Mouse (Mus musculus): ENCODE measurements around the gene Ugt1a5. TPM values are rescaled to one million over a fixed set of nuclear protein-coding genes. Genes with fewer than 3 reads are reported as not detected.

Ugt1a5 gene
- total and polyA plus RNA-seq, 3 experiments, result not detected

DNA sequence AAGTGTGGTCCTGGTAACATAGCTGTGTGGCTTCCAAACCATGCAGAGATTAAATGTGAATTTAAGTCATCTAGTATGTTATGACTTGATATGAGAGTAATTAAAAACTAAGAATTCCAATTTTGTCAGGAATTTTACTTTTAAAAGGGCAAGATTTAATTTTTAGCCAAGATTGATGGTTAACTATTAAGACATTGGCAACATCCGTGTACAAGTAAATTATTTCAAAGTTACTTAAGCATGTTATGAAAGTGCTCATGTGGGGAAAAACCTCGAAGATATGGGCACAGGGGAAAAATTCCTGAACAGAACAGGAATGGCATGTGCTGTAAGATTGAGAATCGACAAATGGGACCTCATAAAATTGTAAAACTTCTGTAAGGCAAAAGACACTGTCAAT lies 31.6 kb downstream of the Ugt1a5 start:
- Histone ChIP-seq H3K9ac (ENCODE audit: control insufficient read depth, low read depth, low read length, poor library complexity, severe bottlenecking) (no peak overlapping the region), H3K4me3 (ENCODE audit: control insufficient read depth in 1 of 2, insufficient read depth in 1 of 2, low read depth in 2 of 2, low read length in 2 of 2) (no peak overlapping the region), H3K9me3 (replicated peaks; ENCODE audit: insufficient read depth, low read length) (no peaks in the 10 kb centered on the region), H3K27ac (ENCODE audit: control insufficient read depth, low read depth, low read length) (no peak overlapping the region), H3K4me1 (ENCODE audit: control insufficient read depth in 1 of 2, insufficient read depth in 2 of 2, low read length in 2 of 2) (no peaks in the 10 kb centered on the region), H3K79me2 (ENCODE audit: control insufficient read depth, insufficient read depth, low read length, poor library complexity) (no peaks in the 10 kb centered on the region), H3K36me3 (ENCODE audit: control insufficient read depth in 1 of 2, insufficient read depth in 2 of 2, low read length in 2 of 2) (no peaks in the 10 kb centered on the region), H3K27me3 (ENCODE audit: control insufficient read depth in 1 of 2, insufficient read depth in 2 of 2, low read length in 2 of 2) (peaks cover 2 to 3% of the 10 kb centered on the region in 2 experiments; a peak in 2 of 4 replicates)
- no peak for DNase-seq (ENCODE audit: low read depth, low spot score)
- TF ChIP-seq USF1 (IDR thresholded peaks at IDR 0.05; ENCODE audit: low read depth, low read length), result no peak
- TF ChIP-seq POLR2AphosphoS2 (IDR thresholded peaks at IDR 0.05; ENCODE audit: low read length), result no peak
- no peak for TF ChIP-seq ETS1 (IDR thresholded peaks at IDR 0.05; ENCODE audit: low read depth, low read length)
- TF ChIP-seq CHD1 (IDR thresholded peaks at IDR 0.05; ENCODE audit: low read depth, low read length), result no peak
- no peak for TF ChIP-seq MXI1 (IDR thresholded peaks at IDR 0.05; ENCODE audit: low read depth, low read length)
- TF ChIP-seq ZKSCAN1 (IDR thresholded peaks at IDR 0.05; ENCODE audit: low read depth, low read length), result no peak
- TF ChIP-seq MAX (IDR thresholded peaks at IDR 0.05; ENCODE audit: low read length), result no peak
- no peak for TF ChIP-seq POLR2AphosphoS5 (IDR thresholded peaks at IDR 0.05; ENCODE audit: borderline replicate concordance, low read depth, low read length)
- no peak for TF ChIP-seq SMC3 (IDR thresholded peaks at IDR 0.05; ENCODE audit: low read depth, low read length)
- TF ChIP-seq ZNF384 (IDR thresholded peaks at IDR 0.05; ENCODE audit: low read depth, low read length), result no peak
- no peak for TF ChIP-seq MAZ (IDR thresholded peaks at IDR 0.05; ENCODE audit: low read depth, low read length)
- no peak for TF ChIP-seq RAD21 (IDR thresholded peaks at IDR 0.05; ENCODE audit: low read depth, low read length)
- TF ChIP-seq UBTF (IDR thresholded peaks at IDR 0.05; ENCODE audit: borderline replicate concordance, insufficient read depth, low read depth, low read length), result no peak
- TF ChIP-seq ZMIZ1 (IDR thresholded peaks at IDR 0.05; ENCODE audit: low read depth, low read length), result no peak
- no peak for TF ChIP-seq SIN3A (IDR thresholded peaks at IDR 0.05; ENCODE audit: low read length)
- no peak for TF ChIP-seq EP300 (IDR thresholded peaks at IDR 0.05; ENCODE audit: low read depth in 1 of 2, low read length in 2 of 2)
- no peak for TF ChIP-seq CTCF (IDR thresholded peaks at IDR 0.05 in 2 of 3, conservative IDR thresholded peaks at IDR 0.05 in 1 of 3; ENCODE audit: control insufficient read depth in 1 of 3, insufficient read depth in 1 of 3, low read depth in 2 of 3, low read length in 3 of 3, poor library complexity in 1 of 3, severe bottlenecking in 1 of 3)
- no peak for TF ChIP-seq TAL1 (IDR thresholded peaks at IDR 0.05; ENCODE audit: low read length)
- TF ChIP-seq MYB (IDR thresholded peaks at IDR 0.05; ENCODE audit: low read depth, low read length), result no peak

DNA sequence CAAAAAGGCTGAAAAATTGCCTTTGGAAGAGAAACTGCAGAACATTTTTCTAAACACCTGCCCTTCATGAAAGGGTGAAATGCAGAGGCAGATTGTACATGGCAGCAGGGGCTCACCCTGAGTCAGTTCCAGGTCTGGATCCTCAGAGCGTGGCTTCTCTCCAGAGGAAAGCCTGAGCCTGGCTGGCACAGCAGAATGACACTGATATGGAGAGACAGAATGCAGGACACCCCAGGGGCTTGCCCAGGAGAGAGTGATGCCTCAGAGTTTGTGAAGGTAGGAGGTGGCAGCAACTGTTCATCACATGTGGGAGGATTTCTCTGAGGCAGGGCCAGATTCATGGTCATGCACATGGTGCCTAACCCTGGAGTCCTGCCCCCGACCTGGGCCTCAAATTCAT lies 34.2 kb downstream of the Ugt1a5 start:
- no peak for TF ChIP-seq MXI1 (IDR thresholded peaks at IDR 0.05; ENCODE audit: low read depth, low read length)
- TF ChIP-seq ETS1 (IDR thresholded peaks at IDR 0.05; ENCODE audit: low read depth, low read length), result no peak
- no peak for TF ChIP-seq NRF1 (IDR thresholded peaks at IDR 0.05; ENCODE audit: insufficient read depth, low read depth, low read length, poor library complexity, severe bottlenecking)
- no peak for TF ChIP-seq NELFE (IDR thresholded peaks at IDR 0.05; ENCODE audit: low read depth, low read length)
- TF ChIP-seq TCF12 (IDR thresholded peaks at IDR 0.05; ENCODE audit: low read depth, low read length), result no peak
- TF ChIP-seq POLR2AphosphoS2 (IDR thresholded peaks at IDR 0.05; ENCODE audit: low read length), result no peak
- no peak for TF ChIP-seq EP300 (IDR thresholded peaks at IDR 0.05; ENCODE audit: low read depth in 1 of 2, low read length in 2 of 2)
- no peak for TF ChIP-seq USF1 (IDR thresholded peaks at IDR 0.05; ENCODE audit: low read depth, low read length)
- no peak for TF ChIP-seq MAFK (IDR thresholded peaks at IDR 0.05; ENCODE audit: borderline replicate concordance, low read depth, low read length)
- TF ChIP-seq SIN3A (IDR thresholded peaks at IDR 0.05; ENCODE audit: low read length), result no peak
- TF ChIP-seq GATA1 (IDR thresholded peaks at IDR 0.05; ENCODE audit: low read depth, low read length), result no peak
- no peak for TF ChIP-seq ZNF384 (IDR thresholded peaks at IDR 0.05; ENCODE audit: low read depth, low read length)
- TF ChIP-seq MAZ (IDR thresholded peaks at IDR 0.05; ENCODE audit: low read depth, low read length), result no peak
- no peak for TF ChIP-seq CHD1 (IDR thresholded peaks at IDR 0.05; ENCODE audit: low read depth, low read length)
- TF ChIP-seq POLR2AphosphoS5 (IDR thresholded peaks at IDR 0.05; ENCODE audit: borderline replicate concordance, low read depth, low read length), result no peak
- no peak for TF ChIP-seq CHD2 (IDR thresholded peaks at IDR 0.05; ENCODE audit: low read length)
- TF ChIP-seq ELF1 (IDR thresholded peaks at IDR 0.05; ENCODE audit: low read depth, low read length), result no peak
- no peak for TF ChIP-seq RCOR1 (IDR thresholded peaks at IDR 0.05; ENCODE audit: low read depth, low read length)

More for the DNA sequence above, 34.2 kb downstream of the Ugt1a5 start:
- Histone ChIP-seq H3K9ac (ENCODE audit: control insufficient read depth, low read depth, low read length, poor library complexity, severe bottlenecking) (no peak overlapping the region), H3K79me2 (ENCODE audit: control insufficient read depth, insufficient read depth, low read length, poor library complexity) (no peaks in the 10 kb centered on the region), H3K27me3 (ENCODE audit: control insufficient read depth in 1 of 2, insufficient read depth in 2 of 2, low read length in 2 of 2) (peaks cover 2 to 3% of the 10 kb centered on the region in 2 experiments; a peak in 2 of 4 replicates), H3K4me1 (ENCODE audit: control insufficient read depth in 1 of 2, insufficient read depth in 2 of 2, low read length in 2 of 2) (no peaks in the 10 kb centered on the region), H3K4me3 (ENCODE audit: control insufficient read depth in 1 of 2, insufficient read depth in 1 of 2, low read depth in 2 of 2, low read length in 2 of 2) (no peak overlapping the region), H3K27ac (ENCODE audit: control insufficient read depth, low read depth, low read length) (no peak overlapping the region), H3K36me3 (ENCODE audit: control insufficient read depth in 1 of 2, insufficient read depth in 2 of 2, low read length in 2 of 2) (no peaks in the 10 kb centered on the region), H3K9me3 (replicated peaks; ENCODE audit: insufficient read depth, low read length) (no peaks in the 10 kb centered on the region)
- no peak for DNase-seq (ENCODE audit: low read depth, low spot score)
